10 mouse cellular contexts compared by ENCODE assay signal in the genomic region with DNA sequence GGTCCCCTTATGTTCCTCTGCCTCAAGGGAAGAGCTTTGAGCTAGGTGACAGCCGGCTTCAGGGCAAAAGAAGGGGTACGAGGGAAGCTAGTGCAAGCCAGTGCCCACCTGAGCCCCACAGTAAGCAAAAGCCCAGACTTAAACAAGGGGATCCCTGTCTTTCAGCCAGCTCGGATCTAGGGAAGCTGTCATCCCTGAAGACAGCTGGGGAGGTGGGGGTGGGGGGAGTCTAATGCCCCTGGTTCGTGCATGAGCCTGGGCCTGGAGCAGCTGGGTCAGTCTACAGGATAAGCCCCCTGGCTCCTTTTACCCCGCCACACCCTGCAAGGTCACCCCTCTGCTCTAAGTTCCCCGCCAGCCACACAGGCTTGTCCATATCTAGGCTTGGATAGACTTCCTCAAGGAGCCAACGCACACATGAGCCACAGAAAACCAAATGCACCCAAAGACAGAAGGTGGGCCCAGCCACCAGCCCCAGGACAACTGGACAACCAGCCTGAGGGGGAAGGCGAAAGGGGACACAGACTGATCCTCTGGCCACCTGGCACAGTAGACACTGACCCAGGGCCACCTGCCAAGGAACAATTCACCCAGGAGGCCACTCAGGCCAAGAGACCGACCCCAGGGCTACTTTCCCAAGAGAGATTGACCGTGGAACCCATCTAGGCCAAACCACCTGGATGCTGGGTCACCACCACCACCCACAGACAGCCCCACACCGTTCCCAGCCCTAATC. TPM values are rescaled to one million over a fixed set of nuclear protein-coding genes. Genes with fewer than 3 reads are reported as not detected.
DNase-seq lines count a peak whose midpoint lies in the region; ATAC-seq lines count a peak whose summit lies in the region.
"Had no signal": no experiment of that assay in that cellular context is flagged by ENCODE, and none has a peak within 500 bp of the region (broad histone marks: within the 10 kb centered on the region; RNA-seq: fewer than 3 reads in every experiment).

No protein-coding gene starts in this region.

- DNase-seq in cerebellum, postnatal 10 days: peak; percentile 54 to 55
- DNase-seq in cerebellum, adult 8-10 months: no peak
- DNase-seq in limb, embryonic 10.5 days (ENCODE audit: low spot score): no peak
- no peak for DNase-seq in thymus, postnatal 36 days
- no peak for DNase-seq in thymus, postnatal 10 days (ENCODE audit: low spot score in 2 of 2)
- DNase-seq: heart, adult 2 months; thymus, adult 18-20 months had no signal

- no peak overlapping the region for H3K4me3 ChIP-seq in limb, embryonic 12.5 days (replicated peaks)
- H3K4me3 ChIP-seq in limb, embryonic 10.5 days: no peak overlapping the region
- no peak overlapping the region for H3K4me3 ChIP-seq in embryonic facial prominence, embryonic 13.5 days
- H3K4me3 ChIP-seq in limb, embryonic 13.5 days: no peak overlapping the region
- H3K4me3 ChIP-seq: heart, adult 2 months had no signal

- H3K4me1 ChIP-seq in limb, embryonic 12.5 days (replicated peaks): peaks cover 93% of the 10 kb centered on the region
- peaks cover 86% of the 10 kb centered on the region for H3K4me1 ChIP-seq in limb, embryonic 10.5 days
- peaks cover 84% of the 10 kb centered on the region for H3K4me1 ChIP-seq in embryonic facial prominence, embryonic 13.5 days
- H3K4me1 ChIP-seq in limb, embryonic 13.5 days: peaks cover 95% of the 10 kb centered on the region

- no peaks in the 10 kb centered on the region for H3K9me3 ChIP-seq in limb, embryonic 12.5 days
- H3K9me3 ChIP-seq in limb, embryonic 10.5 days (replicated peaks): no peaks in the 10 kb centered on the region
- H3K9me3 ChIP-seq in embryonic facial prominence, embryonic 13.5 days: no peaks in the 10 kb centered on the region
- H3K9me3 ChIP-seq in limb, embryonic 13.5 days: no peaks in the 10 kb centered on the region

- no peak overlapping the region for H3K9ac ChIP-seq in limb, embryonic 12.5 days (replicated peaks)
- H3K9ac ChIP-seq in embryonic facial prominence, embryonic 13.5 days: 0 out of 2 replicates have a peak overlapping the region, but pooled peaks have one; percentile 17
- no peak overlapping the region for H3K9ac ChIP-seq in limb, embryonic 13.5 days

- ATAC-seq in limb, embryonic 12.5 days (ENCODE audit: insufficient number of reproducible peaks, insufficient read depth, low FRiP score, low TSS enrichment, low read depth): no peak
- ATAC-seq in embryonic facial prominence, embryonic 13.5 days (ENCODE audit: insufficient number of reproducible peaks, insufficient read depth, low FRiP score, low TSS enrichment, low read depth): no peak
- 0 out of 2 replicates have a peak, but pooled peaks have one; percentile 31 for ATAC-seq in limb, embryonic 13.5 days (ENCODE audit: low FRiP score, low read depth)

- H3K4me2 ChIP-seq in limb, embryonic 12.5 days: no peak overlapping the region
- H3K4me2 ChIP-seq in embryonic facial prominence, embryonic 13.5 days: no peak overlapping the region
- no peak overlapping the region for H3K4me2 ChIP-seq in limb, embryonic 13.5 days (replicated peaks)

- 78% methylated on average over 11 of the region's 11 CpGs for WGBS in limb, embryonic 12.5 days
- WGBS in limb, embryonic 10.5 days: 83% methylated on average over 11 of the region's 11 CpGs
- 73% methylated on average over 11 of the region's 11 CpGs for WGBS in embryonic facial prominence, embryonic 13.5 days
- WGBS in limb, embryonic 13.5 days: 73% methylated on average over 11 of the region's 11 CpGs

- H3K36me3 ChIP-seq in limb, embryonic 12.5 days: no peaks in the 10 kb centered on the region
- H3K36me3 ChIP-seq in limb, embryonic 10.5 days: peaks cover 11% of the 10 kb centered on the region
- H3K36me3 ChIP-seq in embryonic facial prominence, embryonic 13.5 days: peaks cover 7% of the 10 kb centered on the region; the same call in 1 of the 2 replicates
- H3K36me3 ChIP-seq in limb, embryonic 13.5 days: no peaks in the 10 kb centered on the region

- H3K27me3 ChIP-seq in limb, embryonic 12.5 days: no peaks in the 10 kb centered on the region
- H3K27me3 ChIP-seq in limb, embryonic 10.5 days (ENCODE audit: low read depth, poor library complexity, severe bottlenecking): no peaks in the 10 kb centered on the region
- H3K27me3 ChIP-seq in embryonic facial prominence, embryonic 13.5 days: no peaks in the 10 kb centered on the region
- H3K27me3 ChIP-seq in limb, embryonic 13.5 days: no peaks in the 10 kb centered on the region

- H3K27ac ChIP-seq in limb, embryonic 12.5 days: 0 out of 2 replicates have a peak overlapping the region, but pooled peaks have one; percentile 12
- H3K27ac ChIP-seq in limb, embryonic 10.5 days: no peak overlapping the region; the same call in 1 of the 2 replicates
- H3K27ac ChIP-seq in embryonic facial prominence, embryonic 13.5 days: no peak overlapping the region
- peak overlapping the region; percentile 28; the same call in 1 of the 2 replicates for H3K27ac ChIP-seq in limb, embryonic 13.5 days
- H3K27ac ChIP-seq: heart, adult 2 months had no signal

RNA-seq across cellular contexts. Expression of gene Ncor2, which starts 8.7 kb away (rescaled TPM):
- 27.2 and 29.4 TPM in 2 replicates for polyA plus RNA-seq in limb, embryonic 12.5 days (2016; fragmentation: Nextera tagmentation; extraction: Ambion mirVana)
- 22.4 and 26.8 TPM in 2 replicates for polyA plus RNA-seq in limb, embryonic 10.5 days (2016; fragmentation: Nextera tagmentation; extraction: Ambion mirVana)
- 35.1 and 36.2 TPM in 2 replicates for polyA plus RNA-seq in embryonic facial prominence, embryonic 13.5 days (2015; fragmentation: Nextera tagmentation; extraction: Ambion mirVana)
- polyA plus RNA-seq in limb, embryonic 13.5 days (2015; fragmentation: Nextera tagmentation; extraction: Ambion mirVana): 33.9 and 34.9 TPM in 2 replicates

Comparison
In these comparisons a context has a peak if more than half of its experiments do, and no peak if none do; other contexts are left out.
1. DNase-seq: peak in cerebellum, postnatal 10 days (2 of 2); none in cerebellum, adult 8-10 months (single experiment), limb, embryonic 10.5 days (single experiment), thymus, postnatal 36 days (0 of 2) and thymus, postnatal 10 days (0 of 2).
2. H3K27ac ChIP-seq: peak in limb, embryonic 12.5 days (single experiment) and limb, embryonic 13.5 days (single experiment); none in limb, embryonic 10.5 days (single experiment) and embryonic facial prominence, embryonic 13.5 days (single experiment).